Mouse (Mus musculus): ENCODE measurements around the gene Clec3b. TPM values are rescaled to one million over a fixed set of nuclear protein-coding genes. Genes with fewer than 3 reads are reported as not detected.

Clec3b gene
- polyA plus RNA-seq, 1 experiment from 2014 or later = 0.36 TPM

GRCm38 (mm10) chr9:123115566-123115965 is 35.2 kb upstream of the Clec3b start:
- ATAC-seq = no peak

GRCm38 (mm10) chr9:123123017-123123416 is 27.7 kb upstream of the Clec3b start:
- 93% methylated on average over 3 of the region's 3 CpGs for WGBS
- DNase-seq (ENCODE audit: low spot score) (no peak), ATAC-seq (no peak)
- H3K4me1 ChIP-seq (ENCODE audit: control insufficient read depth, insufficient read depth, low read length) = no peaks in the 10 kb centered on the region
- H3K27ac ChIP-seq (ENCODE audit: low read depth, low read length) = no peak overlapping the region
- no peak overlapping the region for H3K9ac ChIP-seq (ENCODE audit: low read length)
- H3K4me3 ChIP-seq (ENCODE audit: low read depth, low read length) = no peak overlapping the region
- H3K27me3 ChIP-seq (replicated peaks; ENCODE audit: control insufficient read depth, insufficient read depth, low read length) = no peaks in the 10 kb centered on the region
- peaks cover 56% of the 10 kb centered on the region for H3K36me3 ChIP-seq (ENCODE audit: control insufficient read depth, insufficient read depth, low read length)
- H3K9me3 ChIP-seq (replicated peaks; ENCODE audit: control insufficient read depth, low read length) = no peaks in the 10 kb centered on the region
- no peak overlapping the region for H3K4me2 ChIP-seq (ENCODE audit: low read length)

More at GRCm38 (mm10) chr9:123115566-123115965, 35.2 kb upstream of the Clec3b start:
- Histone ChIP-seq H3K27ac (ENCODE audit: low read depth, low read length) (no peak overlapping the region), H3K4me3 (ENCODE audit: low read depth, low read length) (no peak overlapping the region), H3K36me3 (ENCODE audit: control insufficient read depth, insufficient read depth, low read length) (peaks cover 26% of the 10 kb centered on the region), H3K9me3 (replicated peaks; ENCODE audit: control insufficient read depth, low read length) (no peaks in the 10 kb centered on the region), H3K4me1 (ENCODE audit: control insufficient read depth, insufficient read depth, low read length) (peaks cover 13% of the 10 kb centered on the region), H3K4me2 (ENCODE audit: low read length) (no peak overlapping the region), H3K27me3 (replicated peaks; ENCODE audit: control insufficient read depth, insufficient read depth, low read length) (no peaks in the 10 kb centered on the region), H3K9ac (ENCODE audit: low read length) (no peak overlapping the region)
- WGBS = 89% methylated on average over 1 of the region's 1 CpGs
- no peak for DNase-seq (ENCODE audit: low spot score)

GRCm38 (mm10) chr9:123123571-123124412 is 27.0 kb upstream of the Clec3b start:
- Histone ChIP-seq H3K9me3 (replicated peaks; ENCODE audit: control insufficient read depth, low read length) (no peaks in the 10 kb centered on the region), H3K9ac (ENCODE audit: low read length) (no peak overlapping the region), H3K4me3 (ENCODE audit: low read depth, low read length) (no peak overlapping the region), H3K36me3 (ENCODE audit: control insufficient read depth, insufficient read depth, low read length) (peaks cover 64% of the 10 kb centered on the region), H3K27ac (ENCODE audit: low read depth, low read length) (no peak overlapping the region), H3K27me3 (replicated peaks; ENCODE audit: control insufficient read depth, insufficient read depth, low read length) (no peaks in the 10 kb centered on the region), H3K4me2 (ENCODE audit: low read length) (no peak overlapping the region), H3K4me1 (ENCODE audit: control insufficient read depth, insufficient read depth, low read length) (no peaks in the 10 kb centered on the region)
- WGBS = 96% methylated on average over 6 of the region's 6 CpGs
- ATAC-seq (no peak), DNase-seq (ENCODE audit: low spot score) (peak; percentile 42)

GRCm38 (mm10) chr9:123124413-123124981 is 26.2 kb upstream of the Clec3b start:
- H3K27ac ChIP-seq (ENCODE audit: low read depth, low read length) = no peak overlapping the region
- peaks cover 64% of the 10 kb centered on the region for H3K36me3 ChIP-seq (ENCODE audit: control insufficient read depth, insufficient read depth, low read length)
- no peaks in the 10 kb centered on the region for H3K27me3 ChIP-seq (replicated peaks; ENCODE audit: control insufficient read depth, insufficient read depth, low read length)
- DNase-seq (ENCODE audit: low spot score) (no peak), ATAC-seq (no peak)
- H3K9me3 ChIP-seq (replicated peaks; ENCODE audit: control insufficient read depth, low read length) = no peaks in the 10 kb centered on the region
- 99% methylated on average over 2 of the region's 2 CpGs for WGBS
- no peak overlapping the region for H3K4me3 ChIP-seq (ENCODE audit: low read depth, low read length)
- H3K9ac ChIP-seq (ENCODE audit: low read length) = no peak overlapping the region
- H3K4me1 ChIP-seq (ENCODE audit: control insufficient read depth, insufficient read depth, low read length) = no peaks in the 10 kb centered on the region
- H3K4me2 ChIP-seq (ENCODE audit: low read length) = no peak overlapping the region

- H3K4me2 ChIP-seq (ENCODE audit: low read length) = no peak overlapping the region
- H3K4me1 ChIP-seq (ENCODE audit: control insufficient read depth, insufficient read depth, low read length) = no peaks in the 10 kb centered on the region
- DNase-seq (ENCODE audit: low spot score) (no peak), ATAC-seq (no peak)
- peaks cover 64% of the 10 kb centered on the region for H3K36me3 ChIP-seq (ENCODE audit: control insufficient read depth, insufficient read depth, low read length)
- 96% methylated on average over 6 of the region's 6 CpGs for WGBS
- no peak overlapping the region for H3K4me3 ChIP-seq (ENCODE audit: low read depth, low read length)
- H3K9ac ChIP-seq (ENCODE audit: low read length) = no peak overlapping the region
- no peak overlapping the region for H3K27ac ChIP-seq (ENCODE audit: low read depth, low read length)
- no peaks in the 10 kb centered on the region for H3K27me3 ChIP-seq (replicated peaks; ENCODE audit: control insufficient read depth, insufficient read depth, low read length)
- no peaks in the 10 kb centered on the region for H3K9me3 ChIP-seq (replicated peaks; ENCODE audit: control insufficient read depth, low read length)
Measured at GRCm38 (mm10) chr9:123127663-123128062, 23.1 kb upstream of the Clec3b start.

- 92% methylated on average over 3 of the region's 3 CpGs for WGBS
- Histone ChIP-seq H3K4me2 (ENCODE audit: low read length) (no peak overlapping the region), H3K9me3 (replicated peaks; ENCODE audit: control insufficient read depth, low read length) (no peaks in the 10 kb centered on the region), H3K9ac (ENCODE audit: low read length) (no peak overlapping the region), H3K36me3 (ENCODE audit: control insufficient read depth, insufficient read depth, low read length) (peaks cover 94% of the 10 kb centered on the region), H3K27ac (ENCODE audit: low read depth, low read length) (no peak overlapping the region), H3K4me1 (ENCODE audit: control insufficient read depth, insufficient read depth, low read length) (no peaks in the 10 kb centered on the region), H3K4me3 (ENCODE audit: low read depth, low read length) (no peak overlapping the region), H3K27me3 (replicated peaks; ENCODE audit: control insufficient read depth, insufficient read depth, low read length) (no peaks in the 10 kb centered on the region)
- DNase-seq (ENCODE audit: low spot score) (no peak), ATAC-seq (no peak)
Measured at GRCm38 (mm10) chr9:123132994-123133393, 17.8 kb upstream of the Clec3b start.

GRCm38 (mm10) chr9:123136953-123137682 is 13.6 kb upstream of the Clec3b start:
- H3K27me3 ChIP-seq (replicated peaks; ENCODE audit: control insufficient read depth, insufficient read depth, low read length) = no peaks in the 10 kb centered on the region
- no peak overlapping the region for H3K4me3 ChIP-seq (ENCODE audit: low read depth, low read length)
- peaks cover 63% of the 10 kb centered on the region for H3K36me3 ChIP-seq (ENCODE audit: control insufficient read depth, insufficient read depth, low read length)
- no peak overlapping the region for H3K4me2 ChIP-seq (ENCODE audit: low read length)
- DNase-seq (ENCODE audit: low spot score) (no peak), ATAC-seq (no peak)
- no peaks in the 10 kb centered on the region for H3K4me1 ChIP-seq (ENCODE audit: control insufficient read depth, insufficient read depth, low read length)
- WGBS = 89% methylated on average over 7 of the region's 7 CpGs
- no peak overlapping the region for H3K9ac ChIP-seq (ENCODE audit: low read length)
- H3K9me3 ChIP-seq (replicated peaks; ENCODE audit: control insufficient read depth, low read length) = no peaks in the 10 kb centered on the region
- no peak overlapping the region for H3K27ac ChIP-seq (ENCODE audit: low read depth, low read length)

- H3K4me1 ChIP-seq (ENCODE audit: control insufficient read depth, insufficient read depth, low read length) = no peaks in the 10 kb centered on the region
- ATAC-seq = no peak
- no peak overlapping the region for H3K4me3 ChIP-seq (ENCODE audit: low read depth, low read length)
- H3K36me3 ChIP-seq (ENCODE audit: control insufficient read depth, insufficient read depth, low read length) = peaks cover 46% of the 10 kb centered on the region
- WGBS = 88% methylated on average over 5 of the region's 5 CpGs
- no peaks in the 10 kb centered on the region for H3K27me3 ChIP-seq (replicated peaks; ENCODE audit: control insufficient read depth, insufficient read depth, low read length)
- H3K27ac ChIP-seq (ENCODE audit: low read depth, low read length) = no peak overlapping the region
- DNase-seq (ENCODE audit: low spot score) = peak; percentile 8
- no peak overlapping the region for H3K4me2 ChIP-seq (ENCODE audit: low read length)
- no peak overlapping the region for H3K9ac ChIP-seq (ENCODE audit: low read length)
- H3K9me3 ChIP-seq (replicated peaks; ENCODE audit: control insufficient read depth, low read length) = 0 out of 2 replicates have a peak, but pooled peaks cover under 1% of the 10 kb centered on the region
Measured at GRCm38 (mm10) chr9:123138891-123139474, 11.8 kb upstream of the Clec3b start.
